8 mouse cellular contexts compared by ENCODE assay signal in the genomic region with DNA sequence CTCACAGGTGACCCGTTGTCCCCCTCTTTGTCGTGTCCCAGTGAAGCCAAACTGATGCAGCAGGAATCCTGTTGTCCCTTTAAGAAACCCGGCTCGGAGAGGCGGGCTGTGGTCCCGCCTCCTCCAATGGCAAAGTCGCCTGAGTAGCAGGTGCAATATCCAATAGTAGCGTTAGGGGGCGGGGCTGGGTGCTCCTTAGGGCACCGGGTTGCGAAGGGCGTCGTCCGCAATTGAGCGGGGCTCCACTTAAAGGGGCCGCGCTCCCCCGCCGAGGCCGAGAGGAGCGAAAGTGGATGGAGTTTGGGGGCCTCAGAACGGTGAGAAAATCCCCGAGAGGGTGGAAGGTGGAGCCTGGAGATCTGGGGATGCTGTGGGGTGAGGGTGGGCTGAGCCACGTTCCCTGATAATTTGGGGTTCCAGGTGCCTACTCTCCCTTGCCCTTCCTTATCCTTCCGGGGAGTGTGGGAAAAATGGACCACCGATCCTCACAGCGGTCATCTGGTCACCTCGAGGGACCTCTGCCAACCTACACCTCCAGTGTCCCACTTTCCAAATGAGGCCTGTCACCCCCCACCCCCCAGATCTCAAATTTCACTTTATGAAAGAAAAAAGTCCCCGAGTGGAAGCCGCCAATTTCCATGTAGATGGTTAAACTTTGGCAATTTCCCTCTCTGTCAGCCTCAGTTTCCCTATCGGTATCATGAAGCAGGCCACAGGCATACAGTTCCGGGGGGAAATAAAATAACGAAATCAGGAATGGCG. TPM values are rescaled to one million over a fixed set of nuclear protein-coding genes. Genes with fewer than 3 reads are reported as not detected.
DNase-seq lines count a peak whose midpoint lies in the region; ATAC-seq and TF ChIP-seq lines count a peak whose summit lies in the region.

A gene (plus strand): TSS at position 223 of the 762 bp plus-strand sequence.

- H3K9ac ChIP-seq in forebrain, embryonic 15.5 days (replicated peaks) = peak within 1 kb of the TSS; percentile 62
- H3K9ac ChIP-seq in neural tube, embryonic 14.5 days (replicated peaks; ENCODE audit: low read depth, low read length) = peak within 1 kb of the TSS; percentile 46; the same call in 1 of the 2 replicates

- TF ChIP-seq CTCF in G1E (IDR thresholded peaks at IDR 0.05; ENCODE audit: low read depth, low read length) = no peak
- 0 out of 2 replicates have a peak, but pooled peaks have one; percentile 9 for TF ChIP-seq CTCF in testis, adult 2 months (IDR thresholded peaks at IDR 0.05; ENCODE audit: control insufficient read depth, insufficient read depth, insufficient replicate concordance, low read depth, low read length)

- DNase-seq in G1E (ENCODE audit: low spot score) = peak; percentile 97
- DNase-seq in cerebellum, adult 11-12 months = peak; percentile 94
- DNase-seq in heart, postnatal 25 days (ENCODE audit: low spot score) = peak; percentile 92
- DNase-seq in layer of hippocampus, adult 18-20 months (ENCODE audit: low spot score in 2 of 2) = peak; percentile 92 to 97
- peak; percentile 96 to 98 for DNase-seq in lung, adult 18-20 months

- peak within 1 kb of the TSS; percentile 87 for H3K4me2 ChIP-seq in forebrain, embryonic 15.5 days (replicated peaks)
- peak within 1 kb of the TSS; percentile 57 for H3K4me2 ChIP-seq in neural tube, embryonic 14.5 days (ENCODE audit: low read depth, low read length)

- peaks cover 59% of the 10 kb centered on the region for H3K36me3 ChIP-seq in G1E (replicated peaks)
- no peaks in the 10 kb centered on the region for H3K36me3 ChIP-seq in forebrain, embryonic 15.5 days
- no peaks in the 10 kb centered on the region for H3K36me3 ChIP-seq in neural tube, embryonic 14.5 days (ENCODE audit: control insufficient read depth, insufficient read depth, low read length)
- no peaks in the 10 kb centered on the region for H3K36me3 ChIP-seq in testis, adult 2 months (ENCODE audit: control insufficient read depth, insufficient read depth, low read length)

- H3K9me3 ChIP-seq in G1E (replicated peaks) = peaks cover 9% of the 10 kb centered on the region
- no peaks in the 10 kb centered on the region for H3K9me3 ChIP-seq in forebrain, embryonic 15.5 days
- H3K9me3 ChIP-seq in neural tube, embryonic 14.5 days (ENCODE audit: control insufficient read depth, low read length) = 0 out of 2 replicates have a peak, but pooled peaks cover 3% of the 10 kb centered on the region

- H3K4me1 ChIP-seq in G1E (ENCODE audit: insufficient read depth, low read depth, low read length) = peaks cover 57% of the 10 kb centered on the region
- H3K4me1 ChIP-seq in forebrain, embryonic 15.5 days = peaks cover 16% of the 10 kb centered on the region
- peaks cover 8% of the 10 kb centered on the region for H3K4me1 ChIP-seq in neural tube, embryonic 14.5 days (ENCODE audit: control insufficient read depth, insufficient read depth, low read length)
- H3K4me1 ChIP-seq in testis, adult 2 months (ENCODE audit: control insufficient read depth, insufficient read depth, low read length) = peaks cover 26% of the 10 kb centered on the region

- no peak for TF ChIP-seq POLR2A in testis, adult 2 months (IDR thresholded peaks at IDR 0.05; ENCODE audit: control insufficient read depth, low read depth, low read length)

- intact Hi-C loops in heart, postnatal 25 days (cut with DNase I) = loop anchor here (5.0 kb wide), 1 partner anchor 36 kb away; no protein-coding TSS in a partner anchor

- H3K27me3 ChIP-seq in G1E (ENCODE audit: insufficient read depth, low read length) = no peaks in the 10 kb centered on the region
- no peaks in the 10 kb centered on the region for H3K27me3 ChIP-seq in forebrain, embryonic 15.5 days
- 0 out of 2 replicates have a peak, but pooled peaks cover 2% of the 10 kb centered on the region for H3K27me3 ChIP-seq in neural tube, embryonic 14.5 days (ENCODE audit: control insufficient read depth, insufficient read depth, low read length)
- H3K27me3 ChIP-seq in testis, adult 2 months (ENCODE audit: control insufficient read depth, insufficient read depth, low read length) = no peaks in the 10 kb centered on the region

- H3K4me3 ChIP-seq in G1E (ENCODE audit: low read depth, low read length) = peak within 1 kb of the TSS; percentile 74
- peak within 1 kb of the TSS; percentile 57 for H3K4me3 ChIP-seq in forebrain, embryonic 15.5 days
- peak within 1 kb of the TSS; percentile 37 for H3K4me3 ChIP-seq in neural tube, embryonic 14.5 days (ENCODE audit: low read depth, low read length)
- H3K4me3 ChIP-seq in testis, adult 2 months (ENCODE audit: control insufficient read depth, low read depth, low read length) = peak within 1 kb of the TSS; percentile 91

- peak; percentile 85 for ATAC-seq in G1E (ENCODE audit: extremely low read depth, insufficient number of reproducible peaks, low FRiP score, poor library complexity, severe bottlenecking)
- peak; percentile 85 for ATAC-seq in forebrain, embryonic 15.5 days (replicated peaks)
- peak; percentile 84 for ATAC-seq in neural tube, embryonic 14.5 days (ENCODE audit: low read depth)

- H3K27ac ChIP-seq in forebrain, embryonic 15.5 days (replicated peaks) = peak within 1 kb of the TSS; percentile 53
- peak within 1 kb of the TSS; percentile 60 for H3K27ac ChIP-seq in neural tube, embryonic 14.5 days (ENCODE audit: low read depth, low read length)
- no peak within 1 kb of the TSS for H3K27ac ChIP-seq in testis, adult 2 months (ENCODE audit: control insufficient read depth, insufficient read depth, low read depth, low read length)

- WGBS in forebrain, embryonic 15.5 days = under 1% methylated on average over 34 of the region's 34 CpGs
- under 1% methylated on average over 34 of the region's 34 CpGs for WGBS in neural tube, embryonic 14.5 days

RNA-seq across cellular contexts. Expression of the gene that starts here (rescaled TPM):
- total RNA-seq in G1E (2014; fragmentation: Nextera tagmentation) (17.4 and 35.9 TPM in 2 replicates), G1E (2017) (12.1 and 15.2 TPM in 2 replicates)
- 21.1 and 21.6 TPM in 2 replicates for polyA plus RNA-seq in G1E (2012)
- 3.7 and 4.1 TPM in 2 replicates for polyA plus RNA-seq in forebrain, embryonic 15.5 days (2015; fragmentation: Nextera tagmentation; extraction: Ambion mirVana)
- total RNA-seq in heart, postnatal 25 days (2021) = 1 to 10 TPM; 6.5 to 6.7 TPM
- 10 to 100 TPM; 10.2 to 12.0 TPM for total RNA-seq in layer of hippocampus, adult 18-20 months (2021)
- polyA plus RNA-seq in neural tube, embryonic 14.5 days (2014; fragmentation: Nextera tagmentation; extraction: Ambion mirVana) = 4.3 and 6.7 TPM in 2 replicates
- 2.2 and 2.3 TPM in 2 replicates for polyA plus RNA-seq in testis, adult 2 months (2012; rRNA removed)

Comparison
In these comparisons a context has a peak if more than half of its experiments do, and no peak if none do; other contexts are left out.
1. H3K4me3 ChIP-seq: peak in every context shown above with its lines; median percentile 91 in testis, adult 2 months; 74 in G1E; 57 in forebrain, embryonic 15.5 days; 37 in neural tube, embryonic 14.5 days.